Comparison of ENCODE assay signal across 19 mouse cellular contexts in the genomic region with DNA sequence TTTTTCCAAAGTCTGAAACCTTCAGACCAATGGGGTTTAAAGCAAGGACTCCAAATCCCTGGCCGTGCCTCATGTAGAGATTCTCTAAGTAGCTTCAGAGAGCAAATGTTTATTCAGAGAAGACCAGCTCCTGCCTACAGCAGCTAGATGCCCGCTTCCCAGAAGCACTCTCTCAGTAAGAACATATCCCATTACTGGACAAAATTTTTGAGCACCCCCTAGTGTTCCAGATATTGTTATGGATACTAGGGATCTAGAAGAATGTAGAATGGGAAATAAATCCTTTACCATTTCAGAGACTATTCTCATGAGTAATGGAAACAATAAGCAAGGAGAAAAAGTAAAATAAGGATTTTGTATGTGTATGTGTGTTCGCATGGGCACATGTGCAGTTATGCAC. TPM values are rescaled to one million over a fixed set of nuclear protein-coding genes. Genes with fewer than 3 reads are reported as not detected.
DNase-seq lines count a peak whose midpoint lies in the region; ATAC-seq and TF ChIP-seq lines count a peak whose summit lies in the region.
"Had no signal": no experiment of that assay in that cellular context is flagged by ENCODE, and none has a peak within 500 bp of the region (broad histone marks: within the 10 kb centered on the region; RNA-seq: fewer than 3 reads in every experiment).

No protein-coding gene starts in this region.

- TF ChIP-seq EP300 in stomach, postnatal 0 days (optimal IDR thresholded peaks at IDR 0.05), result no peak

- no peak overlapping the region for H3K9ac ChIP-seq in forebrain, postnatal 0 days
- no peak overlapping the region for H3K9ac ChIP-seq in forebrain, embryonic 16.5 days (replicated peaks; ENCODE audit: low read depth, low read length)
- H3K9ac ChIP-seq in midbrain, embryonic 14.5 days (replicated peaks; ENCODE audit: low read length), result no peak overlapping the region
- no peak overlapping the region for H3K9ac ChIP-seq in midbrain, embryonic 13.5 days (replicated peaks)
- H3K9ac ChIP-seq in stomach, postnatal 0 days (ENCODE audit: low read length), result no peak overlapping the region
- H3K9ac ChIP-seq: embryonic facial prominence, embryonic 15.5 days; liver, embryonic 13.5 days had no signal

- intact Hi-C loops in left cerebral cortex, postnatal 14 days (cut with DNase I), result no loop called here

- no peaks in the 10 kb centered on the region for H3K36me3 ChIP-seq in forebrain, postnatal 0 days (ENCODE audit: insufficient read depth)
- no peaks in the 10 kb centered on the region for H3K36me3 ChIP-seq in forebrain, embryonic 16.5 days (ENCODE audit: control insufficient read depth, insufficient read depth)
- H3K36me3 ChIP-seq in midbrain, embryonic 14.5 days (ENCODE audit: control insufficient read depth, insufficient read depth, low read length), result no peaks in the 10 kb centered on the region
- no peaks in the 10 kb centered on the region for H3K36me3 ChIP-seq in midbrain, embryonic 13.5 days
- no peaks in the 10 kb centered on the region for H3K36me3 ChIP-seq in stomach, postnatal 0 days (ENCODE audit: control insufficient read depth, insufficient read depth, low read length)
- H3K36me3 ChIP-seq: embryonic facial prominence, embryonic 15.5 days; liver, embryonic 13.5 days had no signal

- no peaks in the 10 kb centered on the region for H3K4me1 ChIP-seq in forebrain, postnatal 0 days (ENCODE audit: insufficient read depth)
- no peaks in the 10 kb centered on the region for H3K4me1 ChIP-seq in forebrain, embryonic 16.5 days (replicated peaks; ENCODE audit: control insufficient read depth, insufficient read depth, low read length)
- H3K4me1 ChIP-seq in midbrain, embryonic 14.5 days (ENCODE audit: control insufficient read depth, insufficient read depth, low read length), result 0 out of 2 replicates have a peak, but pooled peaks cover 4% of the 10 kb centered on the region
- peaks cover 12% of the 10 kb centered on the region for H3K4me1 ChIP-seq in midbrain, embryonic 13.5 days (replicated peaks)
- no peaks in the 10 kb centered on the region for H3K4me1 ChIP-seq in stomach, postnatal 0 days (replicated peaks; ENCODE audit: control insufficient read depth, insufficient read depth)

- H3K9me3 ChIP-seq in forebrain, postnatal 0 days (ENCODE audit: low read length), result no peaks in the 10 kb centered on the region
- no peaks in the 10 kb centered on the region for H3K9me3 ChIP-seq in forebrain, embryonic 16.5 days (ENCODE audit: control insufficient read depth, low read length)
- no peaks in the 10 kb centered on the region for H3K9me3 ChIP-seq in midbrain, embryonic 14.5 days (ENCODE audit: control insufficient read depth, low read length)
- no peaks in the 10 kb centered on the region for H3K9me3 ChIP-seq in midbrain, embryonic 13.5 days
- H3K9me3 ChIP-seq in stomach, postnatal 0 days (ENCODE audit: control insufficient read depth, low read length), result no peaks in the 10 kb centered on the region
- H3K9me3 ChIP-seq: embryonic facial prominence, embryonic 15.5 days; liver, embryonic 13.5 days had no signal

- H3K4me2 ChIP-seq in forebrain, postnatal 0 days (ENCODE audit: low read depth), result no peak overlapping the region
- no peak overlapping the region for H3K4me2 ChIP-seq in forebrain, embryonic 16.5 days (ENCODE audit: low read length)
- H3K4me2 ChIP-seq in midbrain, embryonic 14.5 days (ENCODE audit: low read length), result no peak overlapping the region
- H3K4me2 ChIP-seq in midbrain, embryonic 13.5 days (replicated peaks), result no peak overlapping the region
- H3K4me2 ChIP-seq in stomach, postnatal 0 days (replicated peaks; ENCODE audit: low read depth), result no peak overlapping the region
- H3K4me2 ChIP-seq: embryonic facial prominence, embryonic 15.5 days; heart, embryonic 11.5 days; liver, embryonic 13.5 days had no signal

- DNase-seq in forebrain, postnatal 0 days, result no peak
- no peak for DNase-seq in layer of hippocampus, adult 2 months (ENCODE audit: low spot score in 2 of 2)
- no peak for DNase-seq in layer of hippocampus, adult 9-11 months
- DNase-seq in midbrain, embryonic 14.5 days, result peak; percentile 49
- no peak for DNase-seq in stomach, postnatal 0 days (ENCODE audit: low spot score)
- DNase-seq in left cerebral cortex, postnatal 14 days (ENCODE audit: low spot score in 2 of 2), result no peak
- DNase-seq: B cell, adult 2 months; cerebellum, adult 11 months; gastrocnemius, postnatal 25 days; kidney, postnatal 14 days; liver, embryonic 13.5 days; right cerebral cortex, postnatal 14 days; thymus, postnatal 4 days had no signal

- WGBS in forebrain, postnatal 0 days, result 77% methylated on average over 3 of the region's 3 CpGs
- 80% methylated on average over 3 of the region's 3 CpGs for WGBS in forebrain, embryonic 16.5 days
- WGBS in midbrain, embryonic 14.5 days, result 77% methylated on average over 3 of the region's 3 CpGs
- 73% methylated on average over 3 of the region's 3 CpGs for WGBS in midbrain, embryonic 13.5 days
- 54% methylated on average over 3 of the region's 3 CpGs for WGBS in stomach, postnatal 0 days

- no peak for ATAC-seq in forebrain, postnatal 0 days
- ATAC-seq in forebrain, embryonic 16.5 days, result no peak
- no peak for ATAC-seq in midbrain, embryonic 14.5 days (ENCODE audit: low FRiP score, low TSS enrichment)
- ATAC-seq in midbrain, embryonic 13.5 days, result no peak
- ATAC-seq in stomach, postnatal 0 days (ENCODE audit: low FRiP score, low TSS enrichment), result no peak
- ATAC-seq: intestine, embryonic 16.5 days had no signal

- H3K27ac ChIP-seq in forebrain, postnatal 0 days (ENCODE audit: low read depth, low read length), result no peak overlapping the region
- no peak overlapping the region for H3K27ac ChIP-seq in forebrain, embryonic 16.5 days (ENCODE audit: low read length)
- no peak overlapping the region for H3K27ac ChIP-seq in layer of hippocampus, adult 2 months
- no peak overlapping the region for H3K27ac ChIP-seq in midbrain, embryonic 14.5 days (replicated peaks; ENCODE audit: low read depth, low read length)
- H3K27ac ChIP-seq in midbrain, embryonic 13.5 days, result no peak overlapping the region
- no peak overlapping the region for H3K27ac ChIP-seq in stomach, postnatal 0 days (replicated peaks)
- H3K27ac ChIP-seq: embryonic facial prominence, embryonic 15.5 days; liver, embryonic 13.5 days had no signal

- TF ChIP-seq CTCF in forebrain, postnatal 0 days (IDR thresholded peaks at IDR 0.05; ENCODE audit: low read depth), result peak; percentile 31
- TF ChIP-seq CTCF in layer of hippocampus, adult 2 months (conservative IDR thresholded peaks at IDR 0.05), result peak; percentile 58
- peak; percentile 64 for TF ChIP-seq CTCF in stomach, postnatal 0 days (IDR thresholded peaks at IDR 0.05; ENCODE audit: low read depth)

- no peaks in the 10 kb centered on the region for H3K27me3 ChIP-seq in forebrain, postnatal 0 days (ENCODE audit: insufficient read depth, low read length)
- no peaks in the 10 kb centered on the region for H3K27me3 ChIP-seq in forebrain, embryonic 16.5 days (replicated peaks; ENCODE audit: control insufficient read depth, insufficient read depth, low read length)
- no peaks in the 10 kb centered on the region for H3K27me3 ChIP-seq in midbrain, embryonic 14.5 days (ENCODE audit: control insufficient read depth, insufficient read depth, low read length)
- H3K27me3 ChIP-seq in midbrain, embryonic 13.5 days, result no peaks in the 10 kb centered on the region
- H3K27me3 ChIP-seq in stomach, postnatal 0 days (ENCODE audit: control insufficient read depth, insufficient read depth, low read length), result no peaks in the 10 kb centered on the region
- H3K27me3 ChIP-seq: embryonic facial prominence, embryonic 15.5 days; liver, embryonic 13.5 days had no signal

- H3K4me3 ChIP-seq in forebrain, postnatal 0 days (ENCODE audit: low read depth, low read length), result no peak overlapping the region
- H3K4me3 ChIP-seq in forebrain, embryonic 16.5 days (replicated peaks; ENCODE audit: low read length), result no peak overlapping the region
- no peak overlapping the region for H3K4me3 ChIP-seq in layer of hippocampus, adult 2 months
- H3K4me3 ChIP-seq in midbrain, embryonic 14.5 days (replicated peaks; ENCODE audit: low read depth, low read length), result no peak overlapping the region
- H3K4me3 ChIP-seq in midbrain, embryonic 13.5 days (replicated peaks), result no peak overlapping the region
- H3K4me3 ChIP-seq in stomach, postnatal 0 days (ENCODE audit: low read depth, low read length), result no peak overlapping the region
- H3K4me3 ChIP-seq: embryonic facial prominence, embryonic 15.5 days; liver, embryonic 13.5 days; myocyte had no signal

RNA-seq across cellular contexts. Expression of a gene that starts 42.0 kb away (rescaled TPM):
- 20.4 and 26.8 TPM in 2 replicates for total RNA-seq in forebrain, postnatal 0 days (2014; rRNA removed)
- polyA plus RNA-seq in forebrain, postnatal 0 days (2015; fragmentation: Nextera tagmentation; extraction: Ambion mirVana), result 14.5 and 16.2 TPM in 2 replicates
- 20.7 and 20.9 TPM in 2 replicates for polyA plus RNA-seq in forebrain, embryonic 16.5 days (2015; fragmentation: Nextera tagmentation; extraction: Ambion mirVana)
- total RNA-seq in layer of hippocampus, adult 2 months (2021), result 10 to 100 TPM; 16.2 to 16.8 TPM
- polyA plus RNA-seq in midbrain, embryonic 14.5 days (2014; fragmentation: Nextera tagmentation; extraction: Ambion mirVana), result 19.2 and 24.0 TPM in 2 replicates
- 22.1 and 22.3 TPM in 2 replicates for polyA plus RNA-seq in midbrain, embryonic 13.5 days (2015; fragmentation: Nextera tagmentation; extraction: Ambion mirVana)
- 14.8 and 16.0 TPM in 2 replicates for polyA plus RNA-seq in stomach, postnatal 0 days (2015; fragmentation: Nextera tagmentation; extraction: Ambion mirVana)
- 10 to 100 TPM; 16.0 to 16.1 TPM for total RNA-seq in left cerebral cortex, postnatal 14 days (2021)
